Mouse (Mus musculus) embryo, embryonic 10 days (tissue): ENCODE data around the gene Rsc1a1.

Source experiments
- DNase-seq: peaks from one replicate; pipeline ENCODE4 v3.0.0-alpha.2; 2015; ENCODE audit warnings: low spot score

Rsc1a1 gene

DNA sequence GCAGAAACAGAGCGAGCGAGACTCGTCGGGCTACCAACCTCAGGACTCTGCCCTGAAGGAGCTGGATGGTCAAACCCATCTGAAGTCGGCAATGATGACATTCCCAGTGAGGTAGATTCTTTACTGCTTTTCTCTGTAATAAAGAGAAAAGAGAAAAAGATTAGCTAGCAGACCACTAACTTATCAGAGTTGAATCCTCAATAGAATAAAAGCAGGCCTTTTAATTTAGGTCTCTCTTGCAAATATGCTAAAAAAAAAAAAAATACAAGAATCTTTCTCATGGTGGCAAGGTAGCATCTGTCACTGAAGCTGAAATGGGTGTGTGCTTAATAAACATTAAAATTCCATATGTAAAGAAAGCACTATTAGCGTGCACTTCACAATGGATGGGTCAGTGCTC lies at the start of gene Rsc1a1:
Gene Rsc1a1, minus strand, starts transcription at position 101 of the 400 bp plus-strand sequence.
- DNase-seq = no peak

- DNase-seq = no peak
These were observed 49.8 kb upstream of the Rsc1a1 start for GRCm38 (mm10) chr4:141735206-141735560.

DNA sequence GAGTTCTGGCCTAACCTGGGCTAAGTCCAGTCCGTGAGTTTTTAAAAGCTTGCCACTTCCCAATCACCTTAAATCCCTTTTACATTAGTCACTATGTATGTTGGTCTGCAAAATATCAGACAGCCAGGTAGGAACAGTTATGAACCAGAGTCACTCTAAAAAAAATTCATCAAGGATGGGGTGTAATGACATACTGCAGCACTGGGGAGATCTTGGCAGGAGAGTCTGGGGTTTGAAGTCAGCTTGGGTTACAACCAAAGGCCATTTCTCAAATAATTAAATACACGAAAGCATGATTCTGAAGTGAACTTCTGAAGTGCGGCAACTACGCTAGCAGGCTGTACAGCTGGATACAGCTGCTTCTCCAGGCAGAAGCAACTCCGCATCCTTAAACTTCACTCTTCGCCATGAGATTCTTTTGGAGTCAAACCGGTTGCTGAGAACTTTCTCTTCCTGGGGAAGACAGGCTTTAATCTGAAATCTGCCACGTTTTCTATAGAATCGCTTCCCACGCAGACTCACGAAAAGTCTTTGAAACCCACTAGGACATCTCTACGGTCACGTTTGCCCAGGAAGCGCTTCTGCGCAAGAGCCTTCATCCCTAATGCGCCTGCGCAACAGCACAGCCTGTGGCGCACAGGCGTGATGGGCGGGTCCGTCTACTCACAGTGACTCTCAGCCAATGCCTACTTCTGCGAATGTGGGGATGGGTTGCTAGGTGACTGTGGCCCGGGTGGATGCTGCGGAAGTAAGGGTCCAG lies 49.2 kb upstream of the Rsc1a1 start:
- peak; percentile 99 for DNase-seq

- DNase-seq = no peak
These were observed 46.4 kb upstream of the Rsc1a1 start for GRCm38 (mm10) chr4:141731766-141732165.

- no peak for DNase-seq
These were observed 45.0 kb upstream of the Rsc1a1 start for GRCm38 (mm10) chr4:141730401-141730800.

DNA sequence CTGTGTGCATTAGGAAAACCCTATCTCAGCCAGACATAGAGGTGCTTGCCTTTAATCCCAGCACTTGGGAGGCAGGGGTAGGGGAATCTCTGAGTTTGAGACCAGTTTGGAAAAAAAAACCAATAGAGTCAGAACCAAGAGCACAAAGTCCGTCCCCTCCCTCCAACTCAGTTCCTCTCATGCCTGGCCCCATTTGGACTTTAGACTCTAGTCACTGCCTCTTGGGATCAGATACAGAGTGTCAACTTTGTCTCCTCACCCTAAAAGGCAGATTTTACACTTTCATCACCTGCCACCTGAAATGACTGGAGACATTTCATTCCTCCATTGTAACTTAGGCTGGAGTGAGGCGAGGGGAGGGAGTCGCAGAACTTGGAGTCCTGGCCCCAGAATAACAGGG lies 43.9 kb upstream of the Rsc1a1 start:
- DNase-seq = no peak

- DNase-seq = no peak
These were observed 40.3 kb upstream of the Rsc1a1 start for GRCm38 (mm10) chr4:141725738-141726137.

DNA sequence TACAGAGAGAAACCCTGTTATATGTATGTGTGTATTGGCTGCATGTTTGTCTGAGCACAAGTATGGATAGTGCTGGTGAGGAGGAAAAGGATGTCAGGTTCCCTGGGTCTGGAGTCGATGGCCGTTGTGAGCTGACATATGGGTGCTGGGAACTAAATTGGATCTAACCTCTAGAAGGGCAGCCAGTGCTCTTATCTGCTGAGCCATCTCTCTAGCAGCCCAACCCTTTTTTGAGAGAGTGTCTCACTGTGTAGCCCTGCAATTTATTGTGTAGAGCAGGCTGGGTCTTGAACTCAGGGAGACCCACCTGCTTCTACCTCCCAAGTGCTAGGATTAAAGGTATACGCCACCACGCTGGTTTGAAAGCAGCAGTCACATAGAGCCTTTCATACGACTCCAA lies 39.9 kb upstream of the Rsc1a1 start:
- DNase-seq = no peak

- no peak for DNase-seq
These were observed 39.2 kb upstream of the Rsc1a1 start for GRCm38 (mm10) chr4:141724594-141724993.

GRCm38 (mm10) chr4:141723673-141724068 lies 38.3 kb upstream of the Rsc1a1 start:
- DNase-seq = no peak

DNA sequence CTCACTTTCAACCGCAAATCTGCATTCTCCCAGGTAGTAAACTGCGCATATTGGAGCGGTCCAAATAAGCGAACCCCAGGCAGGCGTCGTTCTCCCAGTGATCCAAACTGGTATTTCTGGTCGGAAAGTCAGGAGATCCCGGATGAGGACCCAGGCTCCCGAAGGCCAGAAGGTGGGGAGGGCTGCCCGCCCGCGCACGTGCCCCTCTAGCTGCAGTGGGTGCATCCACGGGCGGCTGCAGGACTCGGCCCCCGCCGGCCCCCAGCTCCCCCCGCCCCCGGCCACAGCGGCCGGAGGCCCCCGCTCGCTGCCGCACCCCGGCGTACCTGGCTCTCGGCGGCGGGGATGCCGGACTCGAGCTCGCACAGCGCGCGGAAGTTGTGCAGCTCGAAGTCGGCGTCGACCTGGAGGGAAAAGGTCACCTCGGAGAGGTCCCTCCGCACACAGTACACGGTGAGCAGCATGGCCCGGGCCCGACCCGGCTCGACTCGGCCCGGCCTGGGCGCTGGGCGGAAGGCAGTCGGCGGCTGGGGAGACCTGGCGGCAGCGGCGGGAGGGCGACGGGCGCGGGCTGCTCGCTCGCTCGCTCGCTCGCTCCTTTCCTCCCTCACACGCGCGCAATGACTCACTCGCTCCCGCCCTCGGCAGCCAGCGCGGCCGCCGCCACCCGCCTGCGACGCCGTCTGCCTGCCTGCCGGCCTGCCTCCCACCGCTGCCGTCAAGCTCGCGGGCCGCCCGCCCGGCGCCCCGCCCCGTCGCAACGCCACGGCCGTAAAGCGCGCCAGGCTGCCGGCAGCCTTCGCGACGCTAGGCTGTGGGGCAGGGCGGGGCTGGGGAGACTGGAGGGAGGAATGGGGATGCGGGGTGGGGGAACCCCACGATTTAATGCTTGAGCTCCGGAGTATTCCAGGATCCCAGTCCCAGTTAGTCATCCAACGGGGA lies 37.6 kb upstream of the Rsc1a1 start, which contains the start of gene Ddi2:
Gene Ddi2, minus strand, starts transcription at position 689 of the 942 bp plus-strand sequence.
- peak; percentile 90 for DNase-seq

GRCm38 (mm10) chr4:141721961-141722360 lies 36.6 kb upstream of the Rsc1a1 start:
- DNase-seq = no peak

GRCm38 (mm10) chr4:141720761-141721523 lies 35.5 kb upstream of the Rsc1a1 start:
- DNase-seq = no peak

DNA sequence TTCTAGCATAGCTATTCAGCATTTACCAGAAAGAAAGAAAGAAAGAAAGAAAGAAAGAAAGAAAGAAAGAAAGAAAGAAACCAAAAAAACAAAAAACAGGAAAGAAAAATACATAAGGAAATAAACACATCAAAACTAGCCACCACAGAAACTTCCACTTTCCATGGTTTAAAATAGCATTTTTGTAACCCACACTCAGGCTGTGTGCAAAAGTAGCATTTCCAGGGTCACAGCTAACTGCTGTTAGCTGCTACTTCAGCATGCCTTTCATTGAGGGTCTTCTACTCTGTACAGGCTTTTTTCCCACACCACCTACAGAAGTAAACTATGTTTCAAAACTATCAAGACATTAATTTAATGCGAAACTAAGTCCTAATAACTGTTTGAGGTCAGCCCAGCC lies 33.9 kb upstream of the Rsc1a1 start:
- no peak for DNase-seq

- no peak for DNase-seq
These were observed 32.2 kb upstream of the Rsc1a1 start for GRCm38 (mm10) chr4:141717633-141718032.

GRCm38 (mm10) chr4:141715027-141715426 lies 29.6 kb upstream of the Rsc1a1 start:
- DNase-seq = peak; percentile 65

GRCm38 (mm10) chr4:141713598-141714142 lies 28.3 kb upstream of the Rsc1a1 start:
- no peak for DNase-seq

- no peak for DNase-seq
These were observed 25.9 kb upstream of the Rsc1a1 start for GRCm38 (mm10) chr4:141711250-141711649.

GRCm38 (mm10) chr4:141708971-141709370 lies 23.6 kb upstream of the Rsc1a1 start:
- DNase-seq = no peak

GRCm38 (mm10) chr4:141708005-141708404 lies 22.6 kb upstream of the Rsc1a1 start:
- no peak for DNase-seq

DNA sequence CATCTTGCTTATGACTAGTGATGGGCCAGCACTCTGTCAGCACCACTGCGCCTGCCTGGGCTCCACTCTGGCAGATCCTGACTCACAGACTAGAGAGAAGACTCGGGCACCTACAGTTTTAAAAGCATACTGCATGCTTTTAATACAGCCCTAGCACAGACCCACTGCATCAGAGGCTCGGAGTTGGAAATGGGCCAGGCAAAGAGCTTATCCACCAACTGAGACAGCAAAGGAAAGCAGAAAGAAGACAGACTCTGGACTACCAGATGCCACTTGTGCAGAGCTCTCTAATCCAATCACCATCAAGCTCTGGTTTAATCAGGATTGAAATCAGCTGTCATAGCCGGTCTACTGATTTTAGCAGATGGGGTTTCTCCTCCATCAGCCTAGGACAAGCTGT lies 19.9 kb upstream of the Rsc1a1 start:
- no peak for DNase-seq

- no peak for DNase-seq
These were observed 19.2 kb upstream of the Rsc1a1 start for GRCm38 (mm10) chr4:141704625-141705024.
